Mouse (Mus musculus): ENCODE results near the gene Slc15a5. TPM values are rescaled to one million over a fixed set of nuclear protein-coding genes. Genes with fewer than 3 reads are reported as not detected.

The Slc15a5 gene
- total RNA-seq (2023) = not detected

GRCm38 (mm10) chr6:138079816-138080215 is at the start of gene Slc15a5:
Gene Slc15a5 (minus strand): TSS chr6:138079916.

Other genes with a start within 250 kb of the Slc15a5 start
- gene Mgst1, start 60.4 kb upstream of the Slc15a5 start, total RNA-seq (2023) = not detected

All from T-cell, adult 66 days (primary cell).